Mouse (Mus musculus): ENCODE results near the gene Ccr10. TPM values are rescaled to one million over a fixed set of nuclear protein-coding genes. Genes with fewer than 3 reads are reported as not detected.

Gene Ccr10
- polyA plus RNA-seq, 1 experiment from 2014 or later: 0.13 TPM

- Histone ChIP-seq H3K4me3 (ENCODE audit: low read depth, low read length) (no peak overlapping the region), H3K27ac (ENCODE audit: low read depth, low read length) (no peak overlapping the region), H3K4me1 (replicated peaks; ENCODE audit: control insufficient read depth, insufficient read depth, low read length) (no peaks in the 10 kb centered on the region), H3K9ac (ENCODE audit: low read depth, low read length) (no peak overlapping the region), H3K36me3 (ENCODE audit: control insufficient read depth, insufficient read depth) (no peaks in the 10 kb centered on the region; the same call in 1 of the 2 replicates), H3K4me2 (replicated peaks; ENCODE audit: low read depth) (no peak overlapping the region), H3K9me3 (ENCODE audit: control insufficient read depth) (no peaks in the 10 kb centered on the region), H3K27me3 (replicated peaks; ENCODE audit: control insufficient read depth, insufficient read depth, low read length) (0 out of 2 replicates have a peak, but pooled peaks cover 5% of the 10 kb centered on the region)
- WGBS: 73% methylated on average over 14 of the region's 14 CpGs
- ATAC-seq: no peak
- TF ChIP-seq CTCF (IDR thresholded peaks at IDR 0.05; ENCODE audit: low read depth): no peak
Measured at GRCm38 (mm10) chr11:101182771-101183517, 7.7 kb upstream of the Ccr10 start.

- no peak overlapping the region for H3K27ac ChIP-seq (ENCODE audit: low read depth, low read length)
- H3K9me3 ChIP-seq (ENCODE audit: control insufficient read depth): no peaks in the 10 kb centered on the region
- TF ChIP-seq CTCF (IDR thresholded peaks at IDR 0.05; ENCODE audit: low read depth): no peak
- ATAC-seq: no peak
- peaks cover 10% of the 10 kb centered on the region for H3K27me3 ChIP-seq (replicated peaks; ENCODE audit: control insufficient read depth, insufficient read depth, low read length)
- H3K9ac ChIP-seq (ENCODE audit: low read depth, low read length): no peak overlapping the region
- H3K4me3 ChIP-seq (ENCODE audit: low read depth, low read length): no peak overlapping the region
- H3K4me2 ChIP-seq (replicated peaks; ENCODE audit: low read depth): no peak overlapping the region
- H3K36me3 ChIP-seq (ENCODE audit: control insufficient read depth, insufficient read depth): no peaks in the 10 kb centered on the region; the same call in 1 of the 2 replicates
- WGBS: 95% methylated on average over 11 of the region's 11 CpGs
- no peaks in the 10 kb centered on the region for H3K4me1 ChIP-seq (replicated peaks; ENCODE audit: control insufficient read depth, insufficient read depth, low read length)
Measured at GRCm38 (mm10) chr11:101181961-101182360, 6.7 kb upstream of the Ccr10 start.

GRCm38 (mm10) chr11:101180846-101181740 is 5.8 kb upstream of the Ccr10 start:
- no peaks in the 10 kb centered on the region for H3K4me1 ChIP-seq (replicated peaks; ENCODE audit: control insufficient read depth, insufficient read depth, low read length)
- peaks cover 16% of the 10 kb centered on the region for H3K27me3 ChIP-seq (replicated peaks; ENCODE audit: control insufficient read depth, insufficient read depth, low read length)
- no peak overlapping the region for H3K9ac ChIP-seq (ENCODE audit: low read depth, low read length)
- WGBS: 43% methylated on average over 10 of the region's 10 CpGs
- H3K4me2 ChIP-seq (replicated peaks; ENCODE audit: low read depth): no peak overlapping the region
- no peaks in the 10 kb centered on the region for H3K9me3 ChIP-seq (ENCODE audit: control insufficient read depth)
- H3K36me3 ChIP-seq (ENCODE audit: control insufficient read depth, insufficient read depth): no peaks in the 10 kb centered on the region; the same call in 1 of the 2 replicates
- no peak overlapping the region for H3K4me3 ChIP-seq (ENCODE audit: low read depth, low read length)
- peak; percentile 89 for TF ChIP-seq CTCF (IDR thresholded peaks at IDR 0.05; ENCODE audit: low read depth)
- ATAC-seq: 0 out of 2 replicates have a peak, but pooled peaks have one; percentile 17
- no peak overlapping the region for H3K27ac ChIP-seq (ENCODE audit: low read depth, low read length)

- H3K27ac ChIP-seq (ENCODE audit: low read depth, low read length): no peak overlapping the region
- no peaks in the 10 kb centered on the region; the same call in 1 of the 2 replicates for H3K36me3 ChIP-seq (ENCODE audit: control insufficient read depth, insufficient read depth)
- peaks cover 16% of the 10 kb centered on the region for H3K27me3 ChIP-seq (replicated peaks; ENCODE audit: control insufficient read depth, insufficient read depth, low read length)
- ATAC-seq: no peak
- 52% methylated on average over 17 of the region's 17 CpGs for WGBS
- no peak overlapping the region for H3K4me2 ChIP-seq (replicated peaks; ENCODE audit: low read depth)
- no peak overlapping the region for H3K4me3 ChIP-seq (ENCODE audit: low read depth, low read length)
- H3K9ac ChIP-seq (ENCODE audit: low read depth, low read length): no peak overlapping the region
- H3K4me1 ChIP-seq (replicated peaks; ENCODE audit: control insufficient read depth, insufficient read depth, low read length): no peaks in the 10 kb centered on the region
- TF ChIP-seq CTCF (IDR thresholded peaks at IDR 0.05; ENCODE audit: low read depth): no peak
- H3K9me3 ChIP-seq (ENCODE audit: control insufficient read depth): no peaks in the 10 kb centered on the region
Measured at GRCm38 (mm10) chr11:101180261-101180660, 5.0 kb upstream of the Ccr10 start.

- Histone ChIP-seq H3K27me3 (replicated peaks; ENCODE audit: control insufficient read depth, insufficient read depth, low read length) (peaks cover 16% of the 10 kb centered on the region), H3K4me1 (replicated peaks; ENCODE audit: control insufficient read depth, insufficient read depth, low read length) (0 out of 2 replicates have a peak, but pooled peaks cover 3% of the 10 kb centered on the region), H3K4me2 (replicated peaks; ENCODE audit: low read depth) (no peak overlapping the region), H3K9ac (ENCODE audit: low read depth, low read length) (no peak overlapping the region), H3K27ac (ENCODE audit: low read depth, low read length) (no peak overlapping the region), H3K9me3 (ENCODE audit: control insufficient read depth) (no peaks in the 10 kb centered on the region), H3K36me3 (ENCODE audit: control insufficient read depth, insufficient read depth) (no peaks in the 10 kb centered on the region; the same call in 1 of the 2 replicates), H3K4me3 (ENCODE audit: low read depth, low read length) (no peak overlapping the region)
- no peak for ATAC-seq
- no peak for TF ChIP-seq CTCF (IDR thresholded peaks at IDR 0.05; ENCODE audit: low read depth)
- 79% methylated on average over 15 of the region's 15 CpGs for WGBS
Measured at GRCm38 (mm10) chr11:101179306-101179705, 4.1 kb upstream of the Ccr10 start.

All from intestine, postnatal 0 days (tissue).